Mouse (Mus musculus): ENCODE measurements at regions not wholly inside any gene's neighbourhood (a gene's known extent, or its start where the extent isn't known, plus 50 kb on each side); places are given as distances from the start of the nearest gene placed in this dataset.

- no peak for DNase-seq (ENCODE audit: low spot score)
These were observed 288.3 kb downstream of the Zfp706 start for GRCm38 (mm10) chr15:36719241-36719640.

GRCm38 (mm10) chr15:36717835-36718234 is 289.7 kb downstream of the Zfp706 start:
- DNase-seq (ENCODE audit: low spot score), result no peak

- DNase-seq (ENCODE audit: low spot score), result no peak
These were observed 290.9 kb downstream of the Zfp706 start for GRCm38 (mm10) chr15:36716686-36717038.

DNA sequence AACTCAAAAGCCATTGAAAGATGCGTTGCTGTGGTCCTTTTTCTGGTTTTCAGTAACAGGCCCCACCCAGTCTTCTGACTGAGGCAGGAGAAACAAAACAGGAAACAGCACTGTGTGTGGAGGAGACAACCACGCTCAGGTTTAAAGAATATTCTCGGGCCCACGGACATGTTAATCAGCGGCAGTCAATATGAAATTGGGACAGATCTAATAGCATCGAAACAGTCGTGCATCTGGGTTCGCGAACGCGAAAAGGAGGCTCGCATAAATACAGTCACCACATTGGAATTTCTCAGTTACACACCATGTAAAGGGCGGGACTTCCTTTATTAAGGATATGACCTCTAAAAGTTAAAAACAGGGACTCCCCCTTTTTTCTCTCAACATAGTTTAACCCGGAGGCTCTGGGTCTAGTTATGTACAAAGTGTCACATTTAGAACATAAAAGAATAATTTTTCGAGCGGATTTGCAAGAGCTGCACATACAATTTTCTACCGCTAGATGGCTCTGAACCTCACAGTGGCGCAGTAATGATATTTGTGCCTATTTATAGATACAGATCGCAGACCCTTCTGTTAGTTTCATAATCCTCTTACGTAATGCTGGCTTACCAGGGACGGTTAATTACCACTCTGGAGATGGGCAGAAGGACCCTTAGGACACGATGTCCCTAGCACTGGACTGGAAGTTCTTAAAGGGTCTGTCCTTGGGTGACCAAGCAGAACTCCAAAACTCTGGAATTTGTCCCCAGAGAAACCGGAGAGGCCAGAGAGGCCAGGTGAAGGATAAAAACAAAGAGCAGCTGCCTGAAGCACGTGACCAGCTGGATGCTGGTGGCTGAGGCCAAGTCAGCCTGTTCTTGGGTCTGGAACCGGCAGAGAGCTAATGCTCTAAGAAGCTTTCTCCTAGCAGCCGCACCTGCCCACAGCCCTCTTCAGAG is 291.6 kb downstream of the Zfp706 start:
- peak; percentile 31 for DNase-seq (ENCODE audit: low spot score)

DNA sequence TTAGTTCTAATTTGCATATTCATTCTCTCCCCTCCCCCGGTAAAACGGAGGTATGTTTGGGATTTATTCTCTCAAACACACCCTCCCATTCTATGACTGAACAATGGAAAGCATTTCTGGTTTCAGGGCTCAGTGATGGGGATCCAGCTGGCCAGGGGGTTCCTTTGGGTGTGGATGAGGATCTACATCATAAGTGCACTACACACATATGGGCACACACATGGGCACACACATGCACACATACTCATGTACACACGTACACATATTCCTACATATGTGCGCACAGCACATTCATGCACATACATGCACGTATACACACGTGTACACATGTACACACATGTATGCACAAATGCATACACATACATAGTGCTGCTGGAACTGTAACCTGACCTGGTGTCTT is 292.4 kb downstream of the Zfp706 start:
- DNase-seq (ENCODE audit: low spot score), result no peak

GRCm38 (mm10) chr15:36709788-36710187 is 297.8 kb downstream of the Zfp706 start:
- DNase-seq (ENCODE audit: low spot score), result no peak

DNA sequence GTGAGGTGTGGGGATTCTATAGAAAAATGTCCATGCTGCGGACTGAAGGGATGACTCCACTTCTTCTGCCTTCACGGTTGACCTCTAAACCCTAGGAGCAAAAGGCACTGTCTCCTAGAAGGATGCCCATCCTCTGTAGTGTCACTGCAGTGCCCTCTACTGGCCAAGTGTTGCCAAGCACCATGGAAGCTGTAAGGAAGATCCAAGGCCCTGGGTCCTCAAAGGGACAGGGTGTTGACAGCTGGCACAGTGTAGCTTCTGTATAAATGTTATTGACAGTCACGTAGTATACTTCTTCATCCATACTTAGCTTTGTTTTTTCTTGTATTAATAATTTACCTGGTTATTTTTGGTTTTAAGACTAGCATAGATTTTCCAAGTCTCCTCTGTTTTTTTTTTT is 299.1 kb downstream of the Zfp706 start:
- peak; percentile 60 for DNase-seq (ENCODE audit: low spot score)

GRCm38 (mm10) chr15:36705990-36706389 is 301.6 kb downstream of the Zfp706 start:
- DNase-seq (ENCODE audit: low spot score), result no peak

- DNase-seq (ENCODE audit: low spot score), result no peak
These were observed 302.2 kb downstream of the Zfp706 start for GRCm38 (mm10) chr15:36705391-36705790.

GRCm38 (mm10) chr15:36701846-36702245 is 305.7 kb downstream of the Zfp706 start:
- DNase-seq (ENCODE audit: low spot score), result no peak

GRCm38 (mm10) chr15:36700196-36700595 is 307.4 kb downstream of the Zfp706 start:
- no peak for DNase-seq (ENCODE audit: low spot score)

- no peak for DNase-seq (ENCODE audit: low spot score)
These were observed 312.1 kb downstream of the Zfp706 start for GRCm38 (mm10) chr15:36695199-36696129.

DNA sequence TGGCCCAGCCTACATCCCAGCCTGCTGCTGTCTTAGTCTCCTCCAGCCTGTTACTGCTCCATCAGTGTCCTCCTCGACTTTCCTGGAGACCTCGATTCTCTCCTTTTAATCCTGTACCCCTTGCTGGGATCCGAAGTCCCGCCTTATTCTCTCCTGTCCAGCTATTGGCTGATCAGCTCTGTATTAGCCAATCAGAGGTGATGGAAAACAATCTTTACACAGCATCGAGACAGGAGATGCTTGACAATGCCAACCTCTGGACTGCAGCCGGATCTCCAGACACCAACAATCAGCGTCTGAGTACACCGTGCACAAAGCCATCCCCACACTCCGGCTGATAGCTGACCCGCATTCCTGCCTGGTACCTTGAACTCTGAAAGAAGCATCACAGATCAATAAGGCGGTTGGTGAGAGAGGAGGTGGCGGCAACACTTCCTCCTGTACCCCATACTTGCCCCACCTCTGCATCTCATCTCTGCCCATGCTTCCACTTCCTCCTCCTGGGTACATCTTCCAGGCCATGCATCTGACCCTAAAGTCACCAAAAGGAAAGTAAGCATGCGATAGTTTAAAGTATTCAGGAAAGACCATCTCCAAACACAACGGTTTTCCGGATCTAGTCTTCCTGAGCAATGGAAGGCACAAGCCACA is 316.4 kb downstream of the Zfp706 start:
- DNase-seq (ENCODE audit: low spot score), result no peak

DNA sequence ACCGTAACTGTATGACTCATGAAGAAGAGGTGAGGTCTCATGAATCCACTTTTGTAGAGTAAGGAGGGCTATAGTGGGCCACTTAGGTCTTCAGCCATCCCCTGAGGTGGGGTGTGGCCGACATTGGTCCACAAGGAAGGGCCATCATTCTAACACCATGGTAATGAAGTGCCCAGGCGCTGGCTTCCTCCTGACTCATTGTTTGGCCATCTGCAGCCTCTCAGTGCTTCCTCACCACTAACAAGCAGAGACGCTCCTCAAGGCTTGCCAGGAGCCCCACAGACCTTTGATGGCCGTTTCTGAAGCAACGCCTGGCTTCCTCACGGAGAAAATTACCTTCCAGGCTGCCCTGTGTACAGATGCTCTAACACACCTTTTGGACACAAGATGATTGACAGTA is 317.7 kb downstream of the Zfp706 start:
- DNase-seq (ENCODE audit: low spot score), result no peak

DNA sequence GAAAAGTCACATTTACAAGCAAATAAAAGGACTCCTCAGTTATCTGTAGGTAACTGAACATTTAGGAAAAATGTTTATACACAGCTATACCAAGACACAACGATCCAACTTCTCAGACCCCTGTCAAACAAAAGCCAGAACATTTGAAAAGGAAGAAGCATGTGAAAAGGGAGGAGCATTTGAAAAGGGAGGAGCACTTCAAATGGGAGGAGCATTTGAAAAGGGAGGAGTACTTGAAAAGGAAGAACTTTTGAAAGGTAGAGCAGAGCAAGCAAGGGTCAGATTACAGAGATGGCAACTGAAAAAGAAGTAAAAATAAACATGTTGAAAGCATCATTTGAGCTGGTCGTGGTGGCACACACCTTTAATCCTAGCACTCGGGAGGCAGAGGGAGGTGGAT is 318.3 kb downstream of the Zfp706 start:
- DNase-seq (ENCODE audit: low spot score), result no peak

DNA sequence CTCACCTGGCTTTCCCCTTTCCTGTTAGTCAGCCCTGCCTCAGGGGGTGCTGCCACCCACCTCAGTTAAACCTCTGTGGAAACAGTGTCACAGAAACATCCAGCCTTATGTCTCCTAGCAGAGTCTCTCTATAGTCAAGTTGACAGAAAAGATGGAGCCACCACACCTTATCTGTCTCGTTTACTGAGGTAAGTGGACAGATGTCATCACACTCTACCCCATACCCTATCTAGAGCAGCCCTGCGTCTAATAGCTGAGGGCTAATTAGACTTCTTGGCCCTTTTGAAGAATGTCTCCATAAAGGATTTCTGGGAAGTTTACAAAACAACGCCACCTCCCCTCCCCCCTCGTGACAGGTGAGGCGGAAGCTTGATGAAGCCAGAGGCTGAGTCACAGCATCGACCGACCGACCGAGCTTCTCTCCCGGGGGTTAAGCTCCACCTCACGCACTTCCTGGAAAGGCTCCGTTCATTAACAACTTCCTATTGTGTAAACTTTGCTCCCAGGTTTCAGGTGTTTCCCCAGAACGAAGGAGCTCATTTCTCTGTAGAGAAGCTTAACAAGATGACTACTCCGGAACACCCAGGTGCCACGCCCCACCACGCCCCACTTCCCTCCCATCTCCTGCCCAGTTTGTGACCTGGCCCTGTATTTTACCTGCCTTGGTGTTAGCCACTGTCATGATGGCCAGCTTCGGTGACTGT is 319.4 kb downstream of the Zfp706 start:
- DNase-seq (ENCODE audit: low spot score), result no peak

DNA sequence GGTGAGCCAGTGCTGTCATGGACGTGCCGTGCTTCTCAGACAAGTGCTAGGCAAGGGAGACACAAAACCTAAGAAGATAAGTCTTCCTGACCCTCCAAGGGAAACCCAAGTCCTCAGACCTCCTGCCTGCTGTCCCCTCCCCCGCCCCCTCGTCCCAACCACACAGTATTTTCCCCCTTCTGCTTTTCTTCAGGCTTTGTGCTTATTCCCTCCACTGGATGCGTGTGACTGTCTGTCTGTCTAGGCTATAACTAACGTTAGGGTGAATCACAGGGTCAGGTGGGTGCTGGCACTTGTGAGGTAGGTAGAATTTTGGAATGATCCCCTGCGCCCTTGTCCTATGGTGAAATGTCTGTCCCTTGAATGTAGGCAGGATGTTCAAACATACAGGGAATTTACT is 322.9 kb downstream of the Zfp706 start:
- DNase-seq (ENCODE audit: low spot score), result no peak

GRCm38 (mm10) chr15:36682832-36683231 is 324.7 kb downstream of the Zfp706 start:
- DNase-seq (ENCODE audit: low spot score), result no peak

DNA sequence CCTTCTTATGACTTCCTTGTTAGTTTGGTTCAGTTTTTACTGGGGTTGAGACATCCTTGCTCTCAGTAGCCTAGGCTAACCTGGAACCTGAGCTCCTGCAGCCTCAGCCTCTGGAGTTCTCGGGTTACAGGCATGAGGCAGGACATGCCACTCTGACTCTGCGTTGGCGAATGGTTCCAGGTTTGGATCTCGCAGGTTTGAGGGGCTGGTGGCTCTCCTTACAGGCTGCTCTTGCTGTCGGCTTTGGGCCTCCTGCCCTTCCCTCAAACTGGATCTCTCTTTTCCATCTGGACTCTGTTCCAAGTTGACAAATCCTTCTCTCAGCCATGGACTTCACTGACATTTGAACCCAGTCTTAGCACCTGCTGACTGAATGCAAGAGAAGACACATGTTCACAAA is 325.4 kb downstream of the Zfp706 start:
- DNase-seq (ENCODE audit: low spot score), result no peak

DNA sequence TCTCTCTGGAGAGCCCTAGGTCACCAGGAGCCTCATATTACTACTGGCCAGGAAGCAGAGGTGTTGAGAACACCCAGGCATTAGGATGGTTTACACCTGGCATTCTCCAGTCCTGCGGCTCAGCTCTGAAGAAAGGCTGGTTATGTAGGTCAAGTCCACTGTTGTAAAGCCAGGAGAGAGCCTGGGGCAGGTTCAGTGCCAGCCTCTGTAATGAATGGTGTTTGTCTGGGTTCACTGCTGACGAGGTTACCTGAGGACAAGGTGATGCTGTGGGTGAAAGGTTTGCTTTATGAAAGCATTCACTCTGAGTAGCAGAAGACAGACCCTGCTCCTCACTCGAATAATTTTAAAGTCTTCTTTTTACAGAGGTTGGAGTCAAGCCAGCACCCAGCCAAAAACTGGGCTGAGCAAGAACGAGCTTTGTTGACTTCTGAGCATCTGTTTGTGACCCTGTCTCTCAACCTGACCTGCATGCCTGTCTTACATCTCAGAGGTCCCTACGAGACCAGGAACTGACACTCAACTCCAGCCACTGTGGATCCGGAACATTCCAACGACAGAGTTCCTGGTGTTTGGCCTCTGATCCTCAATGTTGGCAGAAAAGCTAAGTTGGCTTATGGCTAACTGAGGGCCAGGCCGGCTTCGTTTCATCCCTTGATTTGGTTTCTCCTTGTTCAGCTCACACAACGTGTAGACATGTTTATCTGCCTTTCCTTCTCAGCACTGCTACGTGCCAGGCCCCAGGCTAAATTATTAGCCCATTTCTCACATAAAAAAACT is 327.0 kb downstream of the Zfp706 start:
- DNase-seq (ENCODE audit: low spot score), result no peak

GRCm38 (mm10) chr15:36679577-36679976 is 328.0 kb downstream of the Zfp706 start:
- DNase-seq (ENCODE audit: low spot score), result no peak

Measured in urinary bladder, adult 2 months (tissue).